Mouse (Mus musculus): ENCODE measurements around the gene Ttc7b.

Gene Ttc7b

GRCm38 (mm10) chr12:100419946-100420874 is 100.4 kb downstream of the Ttc7b start:
- no peak for DNase-seq (ENCODE audit: low read depth in 2 of 2, low spot score in 2 of 2)

GRCm38 (mm10) chr12:100415802-100416201 is 104.8 kb downstream of the Ttc7b start:
- DNase-seq (ENCODE audit: low read depth in 2 of 2, low spot score in 2 of 2), result no peak

- DNase-seq (ENCODE audit: low read depth in 2 of 2, low spot score in 2 of 2), result no peak
Measured at GRCm38 (mm10) chr12:100414717-100415398, 105.8 kb downstream of the Ttc7b start.

- no peak for DNase-seq (ENCODE audit: low read depth in 2 of 2, low spot score in 2 of 2)
Measured at GRCm38 (mm10) chr12:100408714-100409113, 111.9 kb downstream of the Ttc7b start.

GRCm38 (mm10) chr12:100408143-100408542 is 112.5 kb downstream of the Ttc7b start:
- DNase-seq (ENCODE audit: low read depth in 2 of 2, low spot score in 2 of 2), result no peak

- no peak for DNase-seq (ENCODE audit: low read depth in 2 of 2, low spot score in 2 of 2)
Measured at GRCm38 (mm10) chr12:100407371-100407770, 113.3 kb downstream of the Ttc7b start.

- DNase-seq (ENCODE audit: low read depth in 2 of 2, low spot score in 2 of 2), result no peak
Measured at GRCm38 (mm10) chr12:100406094-100406493, 114.5 kb downstream of the Ttc7b start.

- DNase-seq (ENCODE audit: low read depth in 2 of 2, low spot score in 2 of 2), result no peak
Measured at GRCm38 (mm10) chr12:100405512-100406030, 115.1 kb downstream of the Ttc7b start.

- no peak for DNase-seq (ENCODE audit: low read depth in 2 of 2, low spot score in 2 of 2)
Measured at GRCm38 (mm10) chr12:100404430-100404829, 116.2 kb downstream of the Ttc7b start.

GRCm38 (mm10) chr12:100403005-100403324 is 117.7 kb downstream of the Ttc7b start:
- DNase-seq (ENCODE audit: low read depth in 2 of 2, low spot score in 2 of 2), result no peak

- DNase-seq (ENCODE audit: low read depth in 2 of 2, low spot score in 2 of 2), result no peak
Measured at GRCm38 (mm10) chr12:100402296-100403004, 118.2 kb downstream of the Ttc7b start.

GRCm38 (mm10) chr12:100400119-100400518 is 120.5 kb downstream of the Ttc7b start:
- no peak for DNase-seq (ENCODE audit: low read depth in 2 of 2, low spot score in 2 of 2)

- DNase-seq (ENCODE audit: low read depth in 2 of 2, low spot score in 2 of 2), result no peak
Measured at GRCm38 (mm10) chr12:100399126-100399727, 121.4 kb downstream of the Ttc7b start.

GRCm38 (mm10) chr12:100398268-100398943 is 122.2 kb downstream of the Ttc7b start:
- no peak for DNase-seq (ENCODE audit: low read depth in 2 of 2, low spot score in 2 of 2)

- DNase-seq (ENCODE audit: low read depth in 2 of 2, low spot score in 2 of 2), result no peak
Measured at GRCm38 (mm10) chr12:100397432-100398146, 123.0 kb downstream of the Ttc7b start.

GRCm38 (mm10) chr12:100396806-100397205 is 123.8 kb downstream of the Ttc7b start:
- no peak for DNase-seq (ENCODE audit: low read depth in 2 of 2, low spot score in 2 of 2)

GRCm38 (mm10) chr12:100393532-100393931 is 127.1 kb downstream of the Ttc7b start:
- DNase-seq (ENCODE audit: low read depth in 2 of 2, low spot score in 2 of 2), result no peak

- no peak for DNase-seq (ENCODE audit: low read depth in 2 of 2, low spot score in 2 of 2)
Measured at GRCm38 (mm10) chr12:100393109-100393508, 127.5 kb downstream of the Ttc7b start.

- DNase-seq (ENCODE audit: low read depth in 2 of 2, low spot score in 2 of 2), result no peak
Measured at GRCm38 (mm10) chr12:100392466-100392865, 128.2 kb downstream of the Ttc7b start.

GRCm38 (mm10) chr12:100391890-100392289 is 128.7 kb downstream of the Ttc7b start:
- DNase-seq (ENCODE audit: low read depth in 2 of 2, low spot score in 2 of 2), result no peak
